Mouse (Mus musculus): ENCODE measurements around the gene Cyth3.

Cyth3 gene

DNA sequence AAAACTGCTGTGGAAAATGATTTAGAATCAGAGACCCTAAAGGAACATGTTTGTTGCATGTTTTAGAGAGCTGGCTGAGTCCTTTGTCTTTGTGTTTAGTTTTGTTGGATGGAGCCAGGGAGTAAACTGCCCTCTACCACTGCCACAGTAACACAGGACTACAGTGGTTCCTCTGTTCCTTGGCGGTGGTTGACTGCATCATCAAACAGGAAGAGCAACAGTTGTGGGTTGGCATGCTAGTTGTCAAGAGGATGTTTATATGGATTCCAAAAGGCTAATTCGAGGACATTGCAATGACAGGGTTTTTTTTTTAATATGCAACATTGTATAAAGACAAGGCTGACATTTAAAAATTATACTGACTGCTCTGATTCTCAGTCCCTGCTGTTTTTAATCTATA lies 47.6 kb downstream of the Cyth3 start:
- DNase-seq: no peak

DNA sequence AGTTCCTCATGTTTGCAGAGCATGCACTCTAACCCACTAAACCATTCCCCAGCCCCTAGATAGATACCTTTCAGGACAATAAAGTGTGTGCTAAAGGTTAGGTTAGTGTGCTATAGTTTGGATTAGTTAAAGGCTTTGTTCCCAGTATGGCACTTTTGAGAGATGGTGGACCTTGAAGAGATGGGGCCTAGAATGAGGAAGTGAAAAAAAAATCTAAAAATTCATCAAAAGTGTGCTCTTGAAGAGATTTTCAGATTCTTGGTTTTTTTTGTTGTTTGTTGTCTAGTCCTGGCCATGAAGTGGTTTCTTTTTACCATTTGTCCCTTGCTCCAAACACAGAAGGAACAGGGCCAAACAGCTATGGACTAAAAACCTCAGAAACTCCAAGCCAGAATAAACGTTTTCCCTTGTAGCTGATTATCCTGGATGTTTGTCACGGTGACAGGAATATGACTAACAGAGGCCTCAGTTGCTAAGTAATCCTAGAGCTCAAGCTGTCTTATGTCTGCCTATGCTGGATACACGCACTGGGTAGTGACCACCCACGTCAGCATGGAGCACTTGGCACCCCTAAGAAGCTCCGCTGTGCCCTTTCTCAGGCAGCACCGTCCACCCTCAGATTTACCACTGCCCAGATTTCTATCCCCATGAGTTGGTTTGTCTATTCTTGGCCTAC lies 48.6 kb downstream of the Cyth3 start:
- no peak for DNase-seq

DNA sequence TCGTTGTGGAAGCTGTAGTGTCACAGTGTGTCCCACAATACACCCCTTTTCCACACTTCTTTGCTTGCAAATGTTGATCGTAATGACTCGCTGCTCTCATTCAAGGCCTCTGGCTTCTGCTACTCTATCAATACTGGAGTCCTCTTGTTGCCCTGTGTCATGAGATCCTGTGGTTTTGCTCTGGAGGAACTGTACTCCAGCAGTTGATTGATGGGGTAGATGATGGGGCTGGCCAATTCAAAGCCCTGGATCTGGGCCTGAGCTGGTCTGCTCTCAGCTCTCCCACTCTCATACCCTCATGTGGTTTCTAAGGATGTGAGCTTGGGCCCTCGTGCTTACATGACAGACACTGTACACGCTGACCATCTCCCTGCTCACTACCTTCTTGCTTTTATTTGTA lies 52.3 kb downstream of the Cyth3 start:
- DNase-seq: no peak

DNA sequence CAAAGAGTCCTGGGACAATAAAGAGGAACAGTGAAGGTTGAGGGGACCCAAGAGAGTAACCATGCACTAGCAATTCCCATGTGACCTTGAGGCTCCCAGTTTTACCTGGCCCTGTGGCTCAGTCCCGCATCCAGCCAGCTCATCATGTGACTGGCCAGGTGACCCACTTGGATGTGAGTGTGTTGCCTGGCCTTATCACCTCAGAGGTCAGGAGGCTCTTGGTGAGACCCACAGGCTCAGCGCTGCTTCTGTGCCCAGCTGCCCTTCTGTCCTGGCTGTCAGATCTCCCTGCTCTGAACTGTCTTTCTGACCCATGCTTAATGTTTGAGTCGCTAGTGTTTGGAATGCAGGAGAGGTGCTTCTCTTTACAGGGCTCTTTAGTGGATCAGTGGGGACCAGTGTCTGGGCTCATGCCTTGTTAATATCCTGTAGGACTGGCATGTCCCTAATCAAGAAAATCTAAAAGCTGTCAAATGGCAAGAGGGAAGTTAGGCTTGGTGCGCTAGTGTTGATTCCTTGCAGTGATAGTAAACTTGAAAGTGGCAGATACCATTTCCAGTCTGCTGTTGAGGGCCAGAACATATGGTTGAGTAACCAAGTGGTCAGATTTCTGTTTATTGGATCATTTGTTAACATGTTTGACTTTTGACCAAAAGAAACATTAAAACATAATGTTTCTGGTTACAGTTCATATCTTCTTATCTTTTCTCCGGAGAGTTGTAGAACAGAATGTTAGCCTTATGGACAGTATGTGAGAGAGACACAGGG lies 54.2 kb downstream of the Cyth3 start:
- DNase-seq: peak; percentile 30

DNA sequence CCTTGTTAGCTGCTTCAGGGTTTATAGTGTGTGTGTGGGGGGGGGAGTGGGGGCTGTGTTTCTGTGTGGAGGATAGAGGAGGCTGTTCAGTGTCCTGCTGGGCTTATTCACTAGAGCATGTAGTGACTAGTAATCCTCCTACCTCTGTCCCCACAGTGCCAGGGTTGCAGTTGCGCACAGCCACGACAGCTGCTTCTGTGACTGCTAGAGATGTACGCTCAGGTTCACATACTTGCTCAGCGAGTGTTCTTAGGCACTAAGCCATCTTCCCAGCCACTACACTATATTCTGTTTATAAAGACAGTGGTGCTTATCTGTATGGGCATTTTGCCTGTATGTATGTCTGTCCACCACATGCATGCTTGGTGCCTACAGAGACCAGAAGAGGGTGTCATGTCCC lies 55.1 kb downstream of the Cyth3 start:
- DNase-seq: no peak

DNA sequence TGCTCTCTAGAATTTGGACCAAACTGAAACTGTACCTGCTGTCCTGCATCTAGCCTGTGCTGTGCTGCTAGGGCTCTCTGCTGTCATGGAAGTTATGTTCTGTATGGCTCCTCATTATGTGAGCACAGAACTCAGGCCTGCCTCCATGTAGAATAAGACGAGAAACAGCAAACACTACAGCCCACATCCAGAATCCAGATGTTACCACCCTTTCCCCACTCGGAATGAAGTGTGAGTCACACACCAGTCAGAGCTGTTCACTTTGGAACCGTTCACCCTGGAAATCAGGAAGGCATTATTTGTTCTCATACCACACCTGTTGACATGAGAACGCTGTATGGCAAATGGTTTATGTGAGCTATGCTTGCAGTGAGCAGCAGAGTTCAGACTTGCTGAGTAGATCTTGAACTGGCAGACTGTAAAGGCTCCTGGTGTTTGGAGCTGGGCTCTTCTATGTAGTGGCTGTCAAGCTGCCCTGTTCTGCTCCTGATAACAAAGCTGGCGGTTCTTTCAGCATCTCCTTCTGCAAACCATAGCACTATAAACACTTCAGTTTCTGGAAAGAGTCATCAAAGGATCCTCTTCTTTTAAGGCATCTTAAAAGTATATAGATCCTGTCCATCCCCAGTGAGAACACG lies 56.5 kb downstream of the Cyth3 start:
- DNase-seq: no peak

DNA sequence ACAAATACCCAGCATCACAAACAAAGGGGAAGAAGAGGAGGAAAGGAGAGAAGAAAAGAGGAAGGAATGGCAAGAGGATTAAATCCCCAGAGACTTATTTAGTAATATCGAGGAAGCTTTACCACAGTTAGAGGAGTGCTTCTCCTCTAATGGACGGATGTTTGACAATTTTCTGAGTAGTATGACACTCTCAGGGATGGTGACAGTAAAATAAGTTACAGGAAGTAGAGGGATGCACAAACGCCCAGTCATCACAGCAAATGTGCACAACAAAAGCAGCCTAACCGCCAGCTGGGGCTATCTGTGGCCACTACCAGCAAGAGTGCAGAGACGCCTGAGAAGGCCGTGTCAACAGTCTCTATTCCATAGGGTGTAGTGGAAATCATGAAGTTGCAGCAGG lies 57.4 kb downstream of the Cyth3 start:
- DNase-seq: no peak

DNA sequence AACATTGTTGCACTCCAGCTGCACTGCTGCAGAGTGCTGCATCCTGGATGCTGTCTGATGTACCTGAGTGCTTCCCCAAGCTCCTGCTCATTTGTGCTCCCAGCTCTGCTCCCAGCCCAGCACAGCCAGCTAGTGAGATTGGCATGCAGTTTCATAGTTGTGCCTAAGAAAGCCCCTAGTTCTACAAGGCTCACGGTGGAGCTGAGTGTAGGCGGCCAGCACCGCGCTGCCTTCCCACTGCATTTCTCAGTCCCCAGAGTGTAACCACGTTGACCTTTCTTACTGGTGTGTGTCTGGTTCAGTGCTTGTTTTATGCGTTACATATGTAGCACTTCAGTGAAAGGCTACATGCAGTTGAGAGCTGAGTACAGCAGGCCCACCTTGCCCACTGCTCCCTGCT lies 61.4 kb downstream of the Cyth3 start:
- DNase-seq: no peak

DNA sequence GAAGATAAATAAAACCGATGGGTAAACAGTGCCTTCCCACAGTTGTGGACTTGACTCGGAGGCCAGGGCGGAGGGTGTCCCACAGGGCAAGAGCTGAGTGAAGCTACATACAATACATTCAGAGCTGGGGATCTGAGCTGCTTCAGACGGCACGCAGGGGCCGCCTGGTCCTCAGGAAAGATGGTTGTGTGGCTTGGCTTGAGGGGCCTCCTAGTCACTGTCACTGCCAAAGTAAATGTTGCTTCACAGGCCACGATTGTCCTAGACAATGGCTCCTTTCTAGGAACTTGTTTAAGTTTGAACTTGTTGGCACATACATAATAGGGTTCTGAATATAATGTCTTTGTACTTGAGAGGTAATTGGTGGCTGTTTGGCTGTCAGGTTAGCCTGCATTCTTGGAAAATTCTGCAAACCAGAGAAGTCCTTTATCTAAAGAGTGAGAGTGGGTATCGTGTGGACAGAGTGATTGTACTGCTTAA lies 62.7 kb downstream of the Cyth3 start:
- DNase-seq: no peak

DNA sequence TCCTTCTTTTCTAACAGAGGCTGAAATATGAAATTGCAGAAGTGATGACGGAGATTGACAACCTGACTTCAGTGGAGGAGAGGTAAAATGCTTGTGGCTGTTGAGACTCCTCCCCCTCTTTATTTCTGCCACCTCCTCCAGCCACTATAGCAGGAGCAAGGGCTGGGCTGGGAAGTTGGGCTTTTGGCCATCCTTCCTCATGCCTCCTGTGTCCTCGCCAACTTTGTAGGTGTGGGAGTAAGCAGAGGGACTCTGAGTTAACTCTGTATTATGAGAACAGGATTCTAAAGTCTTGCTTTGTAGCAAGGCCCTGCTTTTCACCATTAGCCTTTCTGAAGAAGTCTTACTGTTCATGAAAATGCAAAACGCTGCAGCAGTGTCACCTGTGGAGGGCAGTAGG lies 64.2 kb downstream of the Cyth3 start:
- DNase-seq: no peak

DNA sequence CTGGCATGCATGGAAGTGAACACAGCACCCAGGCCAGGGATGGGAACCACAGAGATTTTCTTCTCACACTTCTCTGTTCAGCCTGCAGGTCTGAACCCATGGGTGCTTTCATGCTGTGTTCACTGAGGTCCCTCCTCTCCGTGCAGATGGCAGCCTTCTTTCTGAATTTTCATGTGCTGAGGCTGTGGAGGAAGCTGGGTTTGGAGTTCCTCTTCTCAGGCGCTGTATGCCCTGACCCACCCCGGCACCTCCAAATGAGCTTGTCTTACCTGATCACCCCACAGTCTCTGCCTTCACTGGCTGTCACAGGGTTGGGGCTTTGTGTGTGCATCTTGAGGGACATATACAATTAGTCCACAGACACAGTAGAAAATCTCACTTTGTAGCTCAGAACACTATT lies 65.3 kb downstream of the Cyth3 start:
- DNase-seq: no peak

DNA sequence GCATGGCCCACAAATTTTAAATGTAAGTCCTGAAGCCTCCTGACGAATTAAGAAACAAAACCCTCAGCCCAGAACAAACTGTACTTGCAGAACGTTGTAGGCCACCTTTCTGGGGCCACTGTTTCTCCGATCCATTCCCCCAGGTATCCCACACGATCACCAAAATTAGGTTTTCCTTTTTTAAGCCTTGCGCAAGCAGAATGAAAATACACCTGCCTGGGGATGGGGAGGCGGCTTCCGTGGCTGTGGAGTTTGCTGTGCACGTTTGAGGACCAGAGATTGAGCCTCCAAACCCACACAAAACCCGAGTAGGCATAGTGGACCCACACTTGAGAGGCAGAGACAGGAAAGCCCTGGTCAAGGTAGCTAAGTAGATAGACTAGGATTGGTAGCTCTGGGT lies 68.1 kb downstream of the Cyth3 start:
- DNase-seq: no peak

DNA sequence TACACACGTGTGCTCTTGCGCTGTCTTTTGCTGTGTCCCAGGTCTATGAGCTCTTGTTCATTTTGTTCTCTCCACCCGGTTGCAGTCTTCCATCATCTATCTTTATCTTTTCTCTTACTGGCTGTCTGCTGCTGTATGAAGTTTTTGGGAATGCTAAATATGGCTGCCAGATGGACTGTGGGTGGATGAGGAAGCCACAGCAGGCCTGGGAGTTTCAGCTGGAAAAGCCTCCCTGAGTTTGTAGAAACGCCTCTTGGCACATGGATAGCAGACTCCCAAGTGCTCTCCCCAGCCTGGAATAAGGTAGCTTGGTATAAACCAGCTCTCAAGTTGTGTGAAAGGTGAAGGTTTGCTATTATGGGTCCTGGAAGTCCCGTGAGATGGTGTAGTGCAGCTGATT lies 68.7 kb downstream of the Cyth3 start:
- no peak for DNase-seq

DNA sequence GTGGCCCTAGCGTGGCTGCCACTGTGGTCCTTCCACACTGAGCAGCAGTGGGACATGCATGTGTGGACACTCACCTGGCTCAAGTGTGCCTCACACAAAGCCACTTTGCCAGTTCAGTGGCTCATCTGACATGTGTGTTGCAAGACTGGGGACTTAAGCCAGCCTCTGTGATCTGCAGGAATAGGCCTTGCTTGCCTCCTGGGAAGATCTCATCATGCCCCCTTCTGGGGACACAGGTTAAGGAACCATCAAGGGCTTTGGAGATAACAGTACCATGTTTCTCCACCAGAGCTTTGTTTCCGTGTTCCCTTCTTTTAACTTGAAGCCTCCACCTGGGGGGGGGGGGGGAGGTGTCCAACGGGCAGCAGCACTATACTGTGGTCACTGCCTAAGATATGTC lies 74.1 kb downstream of the Cyth3 start:
- no peak for DNase-seq

DNA sequence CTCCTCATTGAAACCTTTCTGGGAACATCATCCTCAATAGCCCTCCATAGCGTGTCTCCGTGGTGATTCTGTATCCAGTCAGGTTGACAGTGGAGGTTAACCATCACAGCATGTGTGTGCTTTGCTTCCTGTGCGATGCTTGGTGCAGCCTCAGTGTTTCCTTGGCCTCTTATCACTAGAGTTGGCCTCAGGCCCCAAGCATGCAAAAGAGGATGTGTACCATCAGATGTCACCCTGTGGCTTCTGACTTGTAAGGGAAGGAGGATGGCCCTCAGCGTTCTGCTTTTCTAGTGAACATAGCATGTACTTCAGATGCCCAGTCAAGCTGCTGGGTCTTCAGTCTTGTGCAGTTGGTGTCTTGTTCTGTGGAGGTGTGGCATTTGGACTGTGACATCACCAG lies 76.2 kb downstream of the Cyth3 start:
- no peak for DNase-seq

DNA sequence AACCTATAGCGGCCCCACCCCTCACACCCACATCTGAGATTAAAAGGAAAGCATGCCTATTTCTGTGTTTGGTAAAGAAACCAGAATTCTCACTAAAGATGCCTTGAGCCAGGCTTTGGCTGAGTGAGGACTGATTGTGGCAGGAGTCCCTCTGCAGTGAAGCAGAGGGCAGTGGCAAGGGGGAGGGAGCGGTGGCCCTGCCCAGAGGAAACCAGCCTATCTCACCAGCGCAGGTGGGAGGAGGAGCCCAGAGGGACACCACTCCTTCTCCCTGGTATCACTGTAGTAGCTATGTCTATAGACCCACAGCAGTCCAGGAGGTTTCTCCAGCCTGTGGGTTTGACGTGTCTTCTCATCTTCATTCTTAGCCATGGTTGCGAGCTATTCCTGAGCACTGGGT lies 78.0 kb downstream of the Cyth3 start:
- DNase-seq: no peak

DNA sequence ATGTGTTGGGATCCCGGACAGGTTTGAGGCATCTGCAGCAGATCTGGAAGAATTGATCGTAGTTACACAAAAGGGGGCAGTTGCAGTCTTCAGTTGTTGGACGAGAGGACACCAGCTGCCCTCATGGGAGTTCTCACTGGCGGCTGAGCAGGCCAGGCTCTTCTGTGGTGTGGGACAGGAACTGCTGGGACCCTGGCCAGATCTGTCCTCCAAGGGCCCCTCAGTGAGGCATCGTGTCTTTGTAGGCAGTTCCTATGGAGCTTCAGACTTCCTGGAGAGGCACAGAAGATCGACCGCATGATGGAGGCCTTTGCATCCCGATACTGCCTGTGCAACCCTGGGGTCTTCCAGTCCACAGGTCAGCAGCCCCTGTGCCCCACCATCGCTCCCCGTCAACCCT lies 78.8 kb downstream of the Cyth3 start:
- no peak for DNase-seq

DNA sequence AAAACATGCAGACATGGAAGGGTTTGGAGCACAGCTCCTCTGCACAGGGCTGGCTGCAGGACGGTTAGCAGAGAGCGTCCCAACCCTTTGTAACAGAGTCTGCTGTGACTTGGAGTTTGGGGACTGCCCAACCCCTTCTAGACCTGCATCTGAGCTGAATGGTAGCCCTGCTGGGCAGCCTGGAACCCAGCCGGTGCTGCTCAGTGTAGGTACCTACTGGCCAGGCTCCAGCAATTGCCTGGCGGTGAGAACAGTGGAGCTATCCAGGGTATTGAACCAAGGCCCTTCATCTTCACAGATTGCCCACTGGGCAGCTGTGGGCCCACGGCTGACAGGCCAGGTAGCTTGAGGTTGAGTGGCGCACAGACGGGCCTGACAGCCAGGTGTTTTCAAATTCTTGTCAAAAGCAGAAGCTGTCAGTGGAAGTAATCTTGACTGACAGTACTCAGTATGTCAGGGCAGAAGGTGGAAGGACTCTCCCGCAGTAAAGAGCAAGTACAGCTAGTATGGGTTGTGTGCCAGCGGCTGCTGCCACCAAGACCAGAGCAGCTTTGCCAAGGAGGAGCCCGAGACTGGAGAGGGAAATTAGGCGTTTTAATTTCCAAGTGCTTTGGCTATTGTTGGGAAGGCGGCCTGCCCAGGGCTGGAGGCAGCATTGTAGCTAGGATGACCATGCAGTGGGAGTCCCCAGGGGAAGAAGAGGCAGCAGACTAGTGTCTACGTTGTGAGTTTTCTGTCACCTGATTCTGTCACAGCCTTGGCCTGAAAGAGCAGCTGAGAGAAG lies 82.8 kb downstream of the Cyth3 start:
- no peak for DNase-seq

DNA sequence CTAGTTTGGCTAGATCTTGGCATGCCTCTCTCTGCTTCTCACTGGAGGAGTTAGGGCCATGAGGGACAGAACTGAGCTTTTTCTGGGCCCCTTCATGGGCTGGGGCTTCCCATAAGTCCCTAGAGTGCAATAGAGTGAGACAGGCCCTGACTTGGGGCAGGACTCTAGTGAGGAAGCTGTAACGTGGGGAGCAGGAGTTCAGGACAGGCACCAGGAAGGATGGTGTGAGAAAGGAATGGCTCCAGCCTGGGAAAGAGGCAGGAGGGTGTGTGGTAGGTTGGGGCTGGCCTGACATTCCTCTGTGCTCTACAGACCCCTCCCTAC lies 83.4 kb downstream of the Cyth3 start:
- DNase-seq: no peak

DNA sequence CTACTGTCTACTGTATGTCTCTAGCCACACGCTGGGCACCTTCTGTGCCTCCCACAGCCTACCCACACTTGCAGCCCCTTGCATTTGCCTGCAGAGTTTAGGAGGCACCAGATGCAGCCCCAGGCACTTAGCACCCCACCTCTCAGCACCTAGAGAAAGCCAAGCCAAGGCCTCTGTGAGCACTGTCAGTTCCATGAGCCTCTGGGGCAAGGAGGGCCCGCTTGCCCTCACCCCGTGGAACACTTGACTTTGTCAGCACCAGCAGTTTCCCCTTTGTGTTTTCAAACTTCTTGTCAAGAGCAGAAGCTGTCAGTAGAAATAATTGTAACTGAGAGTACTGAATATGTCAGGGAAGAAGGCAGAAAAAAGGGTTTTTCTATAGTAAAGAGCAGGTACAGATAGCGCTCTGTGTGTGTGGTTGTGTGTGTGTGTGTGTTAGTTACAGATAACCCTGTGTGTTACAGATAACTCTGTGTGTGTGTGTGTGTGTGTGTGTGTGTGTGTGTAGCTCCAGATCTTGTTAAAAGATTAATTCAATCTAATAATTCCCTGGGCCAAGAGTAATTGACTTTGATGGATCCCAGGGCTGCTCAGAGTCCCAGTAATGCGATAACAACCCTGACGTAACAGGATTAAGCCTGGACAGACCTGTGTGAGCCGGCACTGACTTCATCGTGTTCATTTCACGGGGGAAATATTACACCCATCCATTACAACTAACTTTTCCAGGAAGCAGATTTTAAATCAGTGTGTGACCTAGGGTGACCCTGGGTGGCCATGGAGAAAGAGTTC lies 84.0 kb downstream of the Cyth3 start:
- peak; percentile 41 for DNase-seq

DNA sequence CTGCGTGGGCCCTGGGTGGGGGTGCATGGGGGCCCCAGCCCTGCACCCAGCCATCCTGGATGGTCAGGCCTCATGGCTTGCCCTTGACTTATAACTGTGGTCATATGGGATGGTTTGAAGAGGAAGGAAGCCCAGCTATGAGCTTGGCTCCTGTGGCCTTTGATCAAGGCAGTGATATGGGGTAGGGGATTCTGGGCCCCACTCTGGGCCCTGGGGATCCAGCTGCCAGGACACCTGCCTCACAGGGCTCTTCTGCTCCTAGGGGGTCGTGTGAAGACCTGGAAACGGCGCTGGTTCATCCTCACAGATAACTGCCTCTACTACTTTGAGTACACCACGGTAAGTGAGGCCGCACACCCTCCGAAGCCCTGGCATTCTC lies 84.6 kb downstream of the Cyth3 start:
- no peak for DNase-seq

DNA sequence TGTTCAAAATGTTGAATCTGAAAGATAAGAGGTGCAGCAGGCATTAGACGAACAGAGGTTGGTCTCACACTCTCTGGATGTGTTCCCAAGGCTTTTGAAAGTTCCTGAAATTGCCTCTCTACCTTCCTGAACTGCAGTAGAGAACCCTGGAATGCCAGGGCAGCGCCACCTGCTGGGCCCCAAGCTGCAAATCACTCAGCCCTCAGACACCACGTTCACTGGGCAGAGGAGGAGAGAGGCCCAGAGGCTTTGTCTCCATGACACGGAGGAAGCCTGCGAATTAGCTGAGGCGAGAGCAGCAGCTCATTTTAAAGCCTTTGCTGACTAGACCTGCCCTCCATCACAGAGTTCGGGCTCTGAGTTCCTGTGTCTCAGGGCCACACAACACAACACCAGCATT lies 89.1 kb downstream of the Cyth3 start:
- DNase-seq: peak; percentile 48
